Mouse (Mus musculus) gastrocnemius, adult 8-10 months (tissue): ENCODE data around the gene Dpf2. TPM values are rescaled to one million over a fixed set of nuclear protein-coding genes. Genes with fewer than 3 reads are reported as not detected.

Experiments used
- DNase-seq, 2 experiments: peaks; one replicate each; pipeline ENCODE4 v3.0.0; 2022; ENCODE audit warnings: low spot score in 2 of 2
- total RNA-seq, 4 experiments: library from RNA; stranded (reverse); gene quantifications; 2 replicates each; pipeline ENCODE4 v1.2.4; 2022

Dpf2 gene
- total RNA-seq, 4 experiments from 2014 or later = 70.5 to 97.8 (median 77.4) TPM

- no peak for DNase-seq
Measured at GRCm38 (mm10) chr19:5937095-5937835, 24.5 kb upstream of the Dpf2 start.

GRCm38 (mm10) chr19:5935691-5936090, 22.9 kb upstream of the Dpf2 start:
- no peak for DNase-seq

GRCm38 (mm10) chr19:5935266-5935665, 22.5 kb upstream of the Dpf2 start:
- no peak for DNase-seq

- DNase-seq = no peak
Measured at GRCm38 (mm10) chr19:5929634-5930596, 17.1 kb upstream of the Dpf2 start.

- DNase-seq = no peak
Measured at GRCm38 (mm10) chr19:5928546-5928945, 15.7 kb upstream of the Dpf2 start.

GRCm38 (mm10) chr19:5928104-5928503, 15.3 kb upstream of the Dpf2 start:
- DNase-seq = peak in 1 of 2 experiments; percentile 42

DNA sequence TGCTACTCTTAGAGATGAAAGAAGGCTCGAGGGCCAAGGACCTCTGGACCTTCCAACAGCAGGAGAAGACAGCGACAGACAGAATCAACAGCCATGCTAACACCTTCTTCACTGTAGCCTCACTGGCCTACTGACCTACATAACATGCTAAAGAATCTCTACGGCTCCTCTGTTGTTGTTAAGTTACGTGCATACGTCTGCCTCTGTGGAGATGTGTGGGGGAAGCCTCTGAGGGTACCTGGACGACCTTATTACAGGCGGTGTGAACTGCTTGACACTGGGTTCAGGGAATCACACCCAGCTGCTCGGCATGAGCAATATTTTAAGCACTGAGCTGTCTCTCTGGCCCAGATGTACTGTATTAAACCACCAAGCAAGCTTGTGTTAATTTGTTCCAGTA, 14.7 kb upstream of the Dpf2 start:
- DNase-seq = no peak

DNA sequence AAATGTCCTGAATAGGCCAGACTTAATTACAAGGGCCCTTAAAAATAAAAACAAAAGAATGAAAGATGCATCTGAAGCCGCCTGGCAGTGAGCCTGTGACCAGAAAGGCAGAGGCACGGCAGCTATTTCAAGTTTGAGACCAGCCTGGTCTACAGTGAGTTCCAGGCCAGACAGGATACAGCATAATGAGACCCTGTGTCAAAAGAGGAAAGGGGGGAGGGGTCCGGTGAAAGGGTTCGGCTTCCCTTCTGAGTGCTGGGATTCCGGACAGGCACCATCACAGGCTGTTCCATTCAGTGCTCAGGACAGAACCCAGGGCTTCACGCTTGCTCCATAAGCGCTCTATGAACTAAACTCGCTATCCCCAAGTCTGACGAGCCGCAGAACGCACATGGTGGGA, 14.2 kb upstream of the Dpf2 start:
- no peak for DNase-seq

- no peak for DNase-seq
Measured at GRCm38 (mm10) chr19:5925311-5925855, 12.6 kb upstream of the Dpf2 start.

- peak; percentile 94 to 97 for DNase-seq
Measured at GRCm38 (mm10) chr19:5924713-5925093, 11.9 kb upstream of the Dpf2 start, which contains the start of gene Cdc42ep2. Gene Cdc42ep2, minus strand, starts transcription at chr19:5924816.

DNA sequence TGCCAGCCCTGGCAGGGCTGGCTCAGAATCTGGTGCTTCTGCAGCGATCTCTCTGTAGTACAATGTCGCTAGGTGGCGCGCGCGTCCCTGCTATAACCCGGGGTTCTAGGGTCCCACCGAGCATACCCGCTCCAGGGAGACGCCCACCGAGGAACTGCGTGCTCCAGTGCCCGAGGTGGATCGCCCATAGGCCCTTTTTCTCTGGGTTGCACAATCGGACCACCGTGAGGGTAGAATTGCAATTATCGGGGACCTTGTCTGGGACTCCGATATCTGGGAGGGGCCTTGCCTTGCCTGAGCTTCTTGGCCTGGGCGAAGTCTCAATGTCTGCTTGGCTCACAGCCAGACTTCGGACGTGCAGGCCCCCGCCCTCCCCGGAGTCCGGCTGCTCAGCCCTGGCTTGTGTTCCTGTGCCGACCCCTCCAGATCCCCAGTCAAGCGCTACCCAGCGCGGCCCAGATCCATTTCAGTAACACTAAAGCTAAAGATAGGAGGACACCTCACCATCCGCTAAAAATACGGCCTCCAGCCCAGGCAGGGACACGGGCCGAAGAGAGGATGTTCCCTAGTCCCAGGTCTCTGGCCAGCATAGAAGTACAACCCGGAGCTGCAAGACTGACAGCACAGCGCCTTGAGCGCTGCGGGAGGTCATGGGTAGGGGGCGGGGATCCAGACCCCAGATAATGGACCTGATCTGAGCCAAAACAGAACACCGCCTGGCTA, 11.3 kb upstream of the Dpf2 start:
- DNase-seq = peak; percentile 89 to 92

DNA sequence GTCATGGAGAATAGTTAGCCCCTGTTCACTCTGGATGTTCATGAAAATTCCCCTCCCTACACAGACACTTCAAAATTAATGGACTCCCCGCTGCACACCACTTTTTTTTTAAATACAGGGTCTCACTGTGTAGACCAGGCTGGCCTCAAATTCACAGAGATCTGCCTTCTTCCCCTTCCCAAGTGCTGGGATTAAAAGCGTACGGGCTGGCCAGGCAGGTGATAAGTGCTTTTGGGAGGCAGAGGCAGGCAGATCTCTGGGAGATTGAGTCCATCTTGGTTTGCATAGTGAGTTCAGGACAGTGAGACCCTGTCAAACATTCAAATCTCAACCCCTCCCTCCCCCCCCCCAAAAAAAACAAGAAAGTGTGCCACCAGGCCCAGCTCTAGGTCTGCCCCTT, 10.2 kb upstream of the Dpf2 start:
- no peak for DNase-seq

GRCm38 (mm10) chr19:5922119-5922942, 9.5 kb upstream of the Dpf2 start:
- DNase-seq = peak in 1 of 2 experiments; percentile 56

GRCm38 (mm10) chr19:5921715-5922114, 8.9 kb upstream of the Dpf2 start:
- DNase-seq = no peak

DNA sequence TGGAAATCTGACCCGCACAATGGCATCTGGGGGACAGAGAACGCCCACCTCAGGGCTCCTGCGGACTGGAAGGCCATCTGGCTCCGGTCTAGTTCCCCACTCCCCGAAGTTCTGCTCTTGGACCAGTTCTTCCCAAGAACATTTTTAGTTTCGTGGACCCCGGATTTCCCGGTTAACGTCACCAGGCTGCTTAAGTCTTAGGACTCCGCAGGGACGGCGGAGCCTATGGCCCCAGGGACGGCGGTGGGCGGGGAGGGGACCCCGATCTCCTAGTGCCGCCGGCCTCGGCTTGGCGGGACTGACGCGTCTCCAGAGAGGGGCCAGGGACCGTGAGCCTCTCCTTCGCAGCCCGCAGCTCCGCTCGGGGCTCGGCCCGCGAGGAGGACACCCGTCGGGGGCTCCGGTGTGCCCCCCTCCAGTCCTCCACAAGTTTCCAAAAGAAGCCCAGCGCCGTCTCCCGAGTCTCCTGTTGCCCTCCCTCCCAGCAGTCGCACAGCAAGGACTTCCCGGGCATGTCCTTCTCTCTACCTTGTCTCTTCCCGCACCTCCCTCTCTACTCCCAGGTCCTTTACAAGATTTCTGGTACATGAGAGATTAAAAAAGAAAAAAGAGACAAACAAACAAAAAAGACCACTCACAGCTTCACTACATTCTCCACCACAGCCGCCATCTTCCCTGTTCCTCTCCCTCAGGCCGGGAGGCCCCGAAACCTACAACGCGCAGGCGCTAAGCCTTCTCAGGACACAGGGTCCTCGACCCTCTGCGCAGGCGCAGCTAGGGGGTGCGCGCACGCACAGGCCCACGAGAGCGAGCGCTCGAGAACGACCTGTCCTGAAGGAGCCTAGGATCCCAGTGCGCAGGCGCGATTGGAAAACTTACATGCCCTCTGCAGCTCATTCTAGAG, 455 bp downstream of the Dpf2 start:
- peak; percentile 96 to 99 for DNase-seq

- DNase-seq = no peak
Measured at GRCm38 (mm10) chr19:5911430-5912102, 1.2 kb downstream of the Dpf2 start.

DNA sequence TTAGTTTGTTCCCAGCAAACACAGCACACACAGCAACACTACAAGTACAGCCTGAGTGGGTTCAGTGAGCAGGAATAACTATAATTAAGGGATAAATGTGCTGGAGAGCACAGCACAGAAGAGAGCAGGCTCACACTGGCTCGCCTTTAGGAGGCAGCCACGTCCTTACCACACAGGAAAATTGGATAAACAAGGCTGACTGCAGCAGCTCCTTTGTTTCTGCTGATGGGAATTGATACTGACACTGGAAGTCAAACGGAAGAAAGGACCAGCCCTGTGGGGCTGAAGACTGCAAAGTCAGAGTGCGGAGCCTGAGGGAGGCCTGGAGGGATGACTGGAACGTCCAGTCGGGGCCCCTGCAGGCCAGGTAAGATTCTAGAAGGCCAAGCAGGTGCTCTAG, 2.6 kb downstream of the Dpf2 start:
- no peak for DNase-seq

GRCm38 (mm10) chr19:5907275-5907674, 5.5 kb downstream of the Dpf2 start:
- DNase-seq = no peak
